Mouse (Mus musculus) layer of hippocampus, postnatal 10 days (tissue): ENCODE results near the gene Gal3st2c. TPM values are rescaled to one million over a fixed set of nuclear protein-coding genes. Genes with fewer than 3 reads are reported as not detected.
A peak's percentile ranks its signal among the peaks of the same experiment; 100 is the strongest.

Source experiments
- DNase-seq, 2 experiments: peaks; one replicate each; pipeline ENCODE4 v3.0.0; 2021; ENCODE audit warnings: low spot score in 2 of 2
- total RNA-seq, 2 experiments: library from RNA; stranded (reverse); gene quantifications; 2 replicates each; pipeline ENCODE4 v1.2.3; 2021

Gal3st2c gene
- total RNA-seq, 2 experiments from 2014 or later, result 0.05 to 0.07 TPM

- DNase-seq, result no peak
Measured at GRCm38 (mm10) chr1:94045559-94045958, 55.2 kb downstream of the Gal3st2c start.

GRCm38 (mm10) chr1:94046544-94046943, 56.2 kb downstream of the Gal3st2c start:
- no peak for DNase-seq

- DNase-seq, result peak; percentile 1 to 7
Measured at GRCm38 (mm10) chr1:94051104-94051503, 60.8 kb downstream of the Gal3st2c start.

- DNase-seq, result peak; percentile 2 to 9
Measured at GRCm38 (mm10) chr1:94052373-94052772, 62.1 kb downstream of the Gal3st2c start, which contains the start of gene Pdcd1. Gene Pdcd1, minus strand, starts transcription at chr1:94052553.

DNA sequence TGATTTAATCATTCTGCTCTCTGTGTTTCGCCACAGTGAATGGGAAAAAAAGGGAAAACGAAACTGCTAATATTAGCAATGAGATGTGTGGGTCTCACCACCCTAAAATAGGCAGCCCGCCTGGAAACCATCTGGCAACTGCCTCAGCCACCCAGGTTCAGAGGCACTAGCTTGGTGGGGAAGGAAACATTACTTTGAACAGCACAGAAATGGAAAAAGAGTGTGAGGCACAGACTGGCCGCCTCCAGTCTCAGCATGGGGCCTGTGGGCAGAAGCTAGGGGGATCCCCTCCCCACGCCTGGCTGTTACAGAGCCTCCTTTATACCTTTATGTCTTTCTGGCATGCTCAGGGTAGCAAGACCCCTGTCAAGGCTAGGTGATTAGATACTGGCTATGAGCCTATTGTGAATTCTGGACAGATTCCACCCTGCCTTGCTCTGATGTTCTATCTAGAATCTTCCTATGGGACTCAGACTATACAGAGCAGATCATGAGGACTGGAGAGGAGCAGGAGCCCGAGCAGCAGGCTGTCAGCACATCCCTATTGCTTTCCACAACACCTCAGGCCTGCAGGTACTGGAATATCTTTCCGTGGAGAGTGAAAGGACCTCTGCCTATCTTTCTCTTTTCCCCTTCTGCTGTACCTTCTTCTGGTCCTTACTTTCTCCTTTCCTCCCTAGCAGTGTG, 63.4 kb downstream of the Gal3st2c start:
- peak; percentile 48 to 63 for DNase-seq

- DNase-seq, result peak; percentile 18 to 25
Measured at GRCm38 (mm10) chr1:94054481-94054880, 64.2 kb downstream of the Gal3st2c start.

GRCm38 (mm10) chr1:94055966-94056365, 65.7 kb downstream of the Gal3st2c start:
- peak; percentile 10 to 14 for DNase-seq

- DNase-seq, result peak in 1 of 2 experiments; percentile 5
Measured at GRCm38 (mm10) chr1:94057401-94057800, 67.1 kb downstream of the Gal3st2c start.

GRCm38 (mm10) chr1:94058281-94058680, 68.0 kb downstream of the Gal3st2c start:
- DNase-seq, result peak in 1 of 2 experiments; percentile 4

Other genes with a start within 250 kb of the Gal3st2c start
- 10 to 100 TPM; 67.2 to 69.7 TPM for gene Atg4b, start 239.0 kb upstream of the Gal3st2c start, total RNA-seq
- gene Thap4, start 235.6 kb upstream of the Gal3st2c start, total RNA-seq, result 10 to 100 TPM; 31.5 to 32.8 TPM
- gene Dtymk, start 188.6 kb upstream of the Gal3st2c start, total RNA-seq, result 10 to 100 TPM; 65.9 to 69.4 TPM
- 10 to 100 TPM; 10.4 to 11.2 TPM for gene Ing5, start 186.5 kb upstream of the Gal3st2c start, total RNA-seq
- gene D2hgdh, start 165.6 kb upstream of the Gal3st2c start, total RNA-seq, result 10 to 100 TPM; 12.9 to 15.4 TPM
- under 1 TPM in 1 of 2 experiments, not detected in 1; 0.54 TPM for gene Gal3st2, start 129.2 kb upstream of the Gal3st2c start, total RNA-seq
- 1 to 10 TPM in 1 of 2 experiments, under 1 TPM in 1; 0.71 to 1.0 TPM for gene Gal3st2b, start 72.2 kb upstream of the Gal3st2c start, total RNA-seq
- gene Neu4, start 29.9 kb downstream of the Gal3st2c start, total RNA-seq, result 10 to 100 TPM; 13.2 to 14.0 TPM
- gene Pdcd1, start 62.0 kb downstream of the Gal3st2c start, total RNA-seq, result under 1 TPM; 0.18 to 0.30 TPM